In the genomic region with DNA sequence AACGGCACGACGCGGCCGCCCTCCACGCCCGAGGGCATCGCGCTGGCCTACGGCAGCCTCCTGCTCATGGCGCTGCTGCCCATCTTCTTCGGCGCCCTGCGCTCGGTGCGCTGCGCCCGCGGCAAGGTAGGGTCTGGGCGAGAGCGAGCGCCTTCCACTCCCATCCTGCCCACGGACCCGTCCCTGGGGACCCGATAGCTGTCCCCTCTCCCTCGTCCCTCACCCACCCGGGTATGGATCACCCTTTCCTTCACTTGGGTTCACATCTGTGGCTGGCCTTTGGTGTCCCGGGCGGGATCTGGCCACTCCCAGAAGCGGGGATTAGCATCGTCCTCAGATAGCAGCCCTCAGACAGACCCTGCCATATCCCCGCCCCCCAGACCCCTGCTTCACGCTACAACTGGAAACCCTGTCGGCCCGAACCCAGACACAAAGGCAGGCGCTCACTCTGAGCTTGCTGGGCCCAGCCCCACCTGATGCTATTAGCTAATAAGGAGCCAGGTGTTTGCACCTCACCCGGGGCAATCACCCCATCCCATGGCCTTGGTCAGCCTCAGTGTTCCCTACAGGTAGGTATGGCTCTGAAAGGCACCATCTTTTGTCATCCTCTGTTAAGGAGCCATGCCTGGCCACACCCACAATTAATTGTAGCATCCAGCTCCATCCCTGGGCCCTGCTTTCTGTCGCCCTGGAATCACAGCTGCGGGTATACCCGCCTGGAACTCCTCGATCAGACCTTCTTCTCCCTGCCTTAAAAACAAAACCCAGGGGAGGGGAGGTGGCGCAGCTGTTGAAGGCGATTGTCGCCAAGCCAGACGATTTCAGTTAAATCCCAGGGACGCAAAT, we compare ENCODE assay signal across 8 mouse cellular contexts. TPM values are rescaled to one million over a fixed set of nuclear protein-coding genes. Genes with fewer than 3 reads are reported as not detected.
DNase-seq lines count a peak whose midpoint lies in the region; ATAC-seq and TF ChIP-seq lines count a peak whose summit lies in the region.

No protein-coding gene starts in this region.

- 0 out of 2 replicates have a peak, but pooled peaks cover 2% of the 10 kb centered on the region for H3K36me3 ChIP-seq in spleen, adult 2 months (ENCODE audit: control insufficient read depth, insufficient read depth, low read length)
- H3K36me3 ChIP-seq in forebrain, embryonic 15.5 days: peaks cover 16% of the 10 kb centered on the region
- H3K36me3 ChIP-seq in limb, embryonic 10.5 days: peaks cover 39% of the 10 kb centered on the region

- no peaks in the 10 kb centered on the region for H3K9me3 ChIP-seq in forebrain, embryonic 15.5 days
- H3K9me3 ChIP-seq in limb, embryonic 10.5 days (replicated peaks): no peaks in the 10 kb centered on the region

- peak; percentile 61 for ATAC-seq in cerebellum, adult (ENCODE audit: insufficient number of reproducible peaks, low FRiP score, low TSS enrichment)
- peak; percentile 74 for ATAC-seq in forebrain, embryonic 15.5 days (replicated peaks)
- ATAC-seq in megakaryocyte progenitor cell, adult 5-6 weeks (replicated peaks; ENCODE audit: poor library complexity): no peak

- no peak for TF ChIP-seq CTCF in spleen, adult 2 months (IDR thresholded peaks at IDR 0.05; ENCODE audit: extremely low read depth, insufficient read depth, insufficient read length, insufficient replicate concordance)

- TF ChIP-seq POLR2A in spleen, adult 2 months (IDR thresholded peaks at IDR 0.05; ENCODE audit: low read depth, low read length): no peak

- H3K27ac ChIP-seq in spleen, adult 2 months (ENCODE audit: insufficient read depth, low read length): peak overlapping the region; percentile 89
- H3K27ac ChIP-seq in forebrain, embryonic 15.5 days (replicated peaks): peak overlapping the region; percentile 96
- H3K27ac ChIP-seq in limb, embryonic 10.5 days: peak overlapping the region; percentile 98

- WGBS in spleen, adult 2 months: under 1% methylated on average over 46 of the region's 46 CpGs
- WGBS in forebrain, embryonic 15.5 days: under 1% methylated on average over 45 of the region's 46 CpGs
- 1% methylated on average over 46 of the region's 46 CpGs for WGBS in limb, embryonic 10.5 days

- DNase-seq in cerebellum, postnatal 14 days: no peak
- DNase-seq in spleen, adult 2 months (ENCODE audit: low read depth in 1 of 2, low spot score in 2 of 2): no peak
- no peak for DNase-seq in spleen, adult 12 weeks (ENCODE audit: low spot score)
- peak; percentile 82 for DNase-seq in limb, embryonic 10.5 days (ENCODE audit: low spot score)
- DNase-seq in neural tube, embryonic 10.5 days (ENCODE audit: extremely low spot score, low spot score): peak; percentile 76

- peak overlapping the region; percentile 90 for H3K4me3 ChIP-seq in spleen, adult 2 months (ENCODE audit: extremely low read depth, insufficient read depth, insufficient read length)
- peak overlapping the region; percentile 77 for H3K4me3 ChIP-seq in forebrain, embryonic 15.5 days
- peak overlapping the region; percentile 98 for H3K4me3 ChIP-seq in limb, embryonic 10.5 days

- H3K4me2 ChIP-seq in forebrain, embryonic 15.5 days (replicated peaks): peak overlapping the region; percentile 90

- H3K27me3 ChIP-seq in spleen, adult 2 months (ENCODE audit: control insufficient read depth, insufficient read depth, low read length): no peaks in the 10 kb centered on the region
- H3K27me3 ChIP-seq in forebrain, embryonic 15.5 days: no peaks in the 10 kb centered on the region
- no peaks in the 10 kb centered on the region for H3K27me3 ChIP-seq in limb, embryonic 10.5 days (ENCODE audit: low read depth, poor library complexity, severe bottlenecking)

- peak overlapping the region; percentile 83 for H3K9ac ChIP-seq in forebrain, embryonic 15.5 days (replicated peaks)

- peaks cover 17% of the 10 kb centered on the region; the same call in 1 of the 2 replicates for H3K4me1 ChIP-seq in spleen, adult 2 months (ENCODE audit: control insufficient read depth, insufficient read depth, insufficient read length)
- H3K4me1 ChIP-seq in forebrain, embryonic 15.5 days: peaks cover 42% of the 10 kb centered on the region
- H3K4me1 ChIP-seq in limb, embryonic 10.5 days: peaks cover 31% of the 10 kb centered on the region

RNA-seq across cellular contexts. Expression of a gene that starts 0.6 kb away (rescaled TPM):
- polyA plus RNA-seq in spleen, adult 2 months (2012; rRNA removed): 82.8 and 145 TPM in 2 replicates
- 159 and 164 TPM in 2 replicates for polyA plus RNA-seq in forebrain, embryonic 15.5 days (2015; fragmentation: Nextera tagmentation; extraction: Ambion mirVana)
- 104 and 118 TPM in 2 replicates for polyA plus RNA-seq in limb, embryonic 10.5 days (2016; fragmentation: Nextera tagmentation; extraction: Ambion mirVana)
- 169 and 177 TPM in 2 replicates for total RNA-seq in megakaryocyte progenitor cell, adult 5-6 weeks (2015)
- 126 and 128 TPM in 2 replicates for total RNA-seq in megakaryocyte progenitor cell, adult 5-6 weeks (2017)

RNA-seq across cellular contexts. Expression of a gene that starts 17.0 kb away (rescaled TPM):
- 0.79 and 1.5 TPM in 2 replicates for polyA plus RNA-seq in spleen, adult 2 months (2012; rRNA removed)
- polyA plus RNA-seq in forebrain, embryonic 15.5 days (2015; fragmentation: Nextera tagmentation; extraction: Ambion mirVana): 33.6 and 34.4 TPM in 2 replicates
- 38.0 and 43.9 TPM in 2 replicates for polyA plus RNA-seq in limb, embryonic 10.5 days (2016; fragmentation: Nextera tagmentation; extraction: Ambion mirVana)
- total RNA-seq in megakaryocyte progenitor cell, adult 5-6 weeks (2015): 8.7 and 12.3 TPM in 2 replicates
- 6.1 and 11.0 TPM in 2 replicates for total RNA-seq in megakaryocyte progenitor cell, adult 5-6 weeks (2017)

RNA-seq across cellular contexts. Expression of a gene that starts 43.1 kb away (rescaled TPM):
- 8.6 and 9.8 TPM in 2 replicates for polyA plus RNA-seq in spleen, adult 2 months (2012; rRNA removed)
- 0.36 and 0.62 TPM in 2 replicates for polyA plus RNA-seq in forebrain, embryonic 15.5 days (2015; fragmentation: Nextera tagmentation; extraction: Ambion mirVana)
- 0.41 and 0.46 TPM in 2 replicates for polyA plus RNA-seq in limb, embryonic 10.5 days (2016; fragmentation: Nextera tagmentation; extraction: Ambion mirVana)
- total RNA-seq in megakaryocyte progenitor cell, adult 5-6 weeks (2015): 1.2 TPM in 1 of 2 replicates, not detected in the other
- total RNA-seq in megakaryocyte progenitor cell, adult 5-6 weeks (2017): 0.10 and 0.87 TPM in 2 replicates

RNA-seq across cellular contexts. Expression of a gene that starts 47.0 kb away (rescaled TPM):
- 0.65 TPM in 1 of 2 replicates, not detected in the other for polyA plus RNA-seq in spleen, adult 2 months (2012; rRNA removed)
- polyA plus RNA-seq in forebrain, embryonic 15.5 days (2015; fragmentation: Nextera tagmentation; extraction: Ambion mirVana): not detected in 2 replicates
- not detected in 2 replicates for polyA plus RNA-seq in limb, embryonic 10.5 days (2016; fragmentation: Nextera tagmentation; extraction: Ambion mirVana)
- not detected in 2 replicates for total RNA-seq in megakaryocyte progenitor cell, adult 5-6 weeks (2015)
- total RNA-seq in megakaryocyte progenitor cell, adult 5-6 weeks (2017): not detected in 2 replicates

Comparison
In these comparisons a context has a peak if more than half of its experiments do, and no peak if none do; other contexts are left out.
1. DNase-seq: peak in limb, embryonic 10.5 days (single experiment) and neural tube, embryonic 10.5 days (single experiment); none in cerebellum, postnatal 14 days (0 of 2), spleen, adult 2 months (0 of 2) and spleen, adult 12 weeks (single experiment).
2. RNA of a gene that starts 17.0 kb away (polyA plus RNA-seq): 38.0 to 43.9 TPM in limb, embryonic 10.5 days and 33.6 to 34.4 TPM in forebrain, embryonic 15.5 days; 0.79 to 1.5 TPM in spleen, adult 2 months; every median in the first group is over 10 times any median in the second.
3. Peak in every context shown above with its lines, with median percentiles within 50 percentile points of each other: H3K27ac ChIP-seq and H3K4me3 ChIP-seq.